Mouse (Mus musculus) heart, postnatal 36 days (tissue): Measurements from ENCODE around the gene Ovol3. TPM values are rescaled to one million over a fixed set of nuclear protein-coding genes. Genes with fewer than 3 reads are reported as not detected.
"Not testable (repeated sequence)": the region's sequence is repeated elsewhere in the genome, so short reads cannot be mapped to it uniquely, and the experiment has no call there.

Experiments used
- DNase-seq, 2 experiments: peaks; one replicate each; pipeline ENCODE4 v3.0.0; 2021 to 2022
- intact Hi-C: fragments of 180-260 bp; cut with DNase I; formaldehyde crosslinking; loops from one replicate; pipeline ENCODE4 v1.15.1; 2025
- total RNA-seq, 2 experiments: library from RNA; stranded (reverse); gene quantifications; 2 replicates each; pipeline ENCODE4 v1.2.3; 2021

The Ovol3 gene
- not detected for total RNA-seq

DNA sequence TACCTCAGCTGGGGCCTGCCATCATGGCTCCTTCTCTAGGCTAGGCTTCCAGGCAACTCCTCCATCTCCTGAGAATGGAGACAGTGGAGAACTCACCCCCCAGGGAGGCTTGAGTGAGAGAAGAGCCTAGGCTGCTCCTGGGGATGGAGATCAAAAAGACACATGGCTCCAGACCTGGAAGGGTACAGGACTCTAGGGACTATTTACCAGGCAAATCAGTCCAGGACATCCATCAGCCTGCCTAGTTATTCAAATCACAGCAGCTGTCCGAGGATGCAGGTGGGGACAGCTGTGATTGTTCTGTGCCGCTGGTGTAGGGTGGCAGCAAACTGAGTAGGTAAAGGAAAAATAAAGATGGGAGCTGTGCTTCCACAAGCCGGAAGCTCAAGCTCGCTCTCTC is at the start of gene Ovol3:
Ovol3 (minus strand) TSS at position 101 of the 400 bp plus-strand sequence.
- DNase-seq = no peak
- intact Hi-C loops = no loop called here

GRCm38 (mm10) chr7:30282740-30283139 is 47.2 kb upstream of the Ovol3 start:
- intact Hi-C loops = loop anchor here (5.0 kb wide), 1 partner anchor 115 kb away; the partner anchor contains the start of gene Zfp146
- no peak for DNase-seq

- DNase-seq = no peak
- intact Hi-C loops = loop anchor here (5.0 kb wide), 1 partner anchor 114 kb away; the partner anchor contains the start of gene Zfp146
These were observed 46.0 kb upstream of the Ovol3 start for GRCm38 (mm10) chr7:30281522-30281921.

DNA sequence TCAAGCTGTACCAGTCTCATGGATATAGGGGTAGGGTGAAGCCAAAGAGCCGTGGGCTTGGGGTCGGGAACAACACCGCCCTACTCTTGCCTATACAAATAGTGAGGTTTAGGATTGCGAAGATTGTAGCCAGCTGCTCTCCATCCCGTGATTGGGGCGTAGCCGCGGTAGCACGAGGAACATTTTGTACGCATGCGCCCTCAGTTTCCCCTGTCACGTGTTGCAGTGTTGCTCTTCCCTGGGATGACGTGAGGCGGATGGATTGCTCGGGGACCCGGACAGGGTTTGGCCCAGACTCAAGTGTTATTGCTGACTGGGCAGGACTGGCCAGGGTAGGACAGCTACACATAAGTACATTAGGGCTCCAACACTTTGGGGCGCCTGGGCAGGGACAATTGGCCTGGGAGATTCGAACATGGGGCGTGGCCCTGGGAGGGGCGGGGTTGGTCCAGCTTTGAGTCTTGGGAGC is 45.2 kb upstream of the Ovol3 start:
- DNase-seq = peak; percentile 81 to 88
- intact Hi-C loops = loop anchor here (5.0 kb wide), 1 partner anchor 113 kb away; the partner anchor contains the start of gene Zfp146

- DNase-seq = peak; percentile 88 to 89
- intact Hi-C loops = loop anchor here (5.0 kb wide), 1 partner anchor 113 kb away; the partner anchor contains the start of gene Zfp146
These were observed 44.6 kb upstream of the Ovol3 start, which contains the start of the genes Thap8 and Wdr62 for GRCm38 (mm10) chr7:30279951-30280669. Thap8 (plus strand) TSS chr7:30280094. Wdr62 (minus strand) TSS chr7:30280419.

- intact Hi-C loops = no loop called here
- no peak for DNase-seq
These were observed 44.0 kb upstream of the Ovol3 start for GRCm38 (mm10) chr7:30279536-30279935.

GRCm38 (mm10) chr7:30278911-30279310 is 43.4 kb upstream of the Ovol3 start:
- DNase-seq = no peak
- intact Hi-C loops = no loop called here

DNA sequence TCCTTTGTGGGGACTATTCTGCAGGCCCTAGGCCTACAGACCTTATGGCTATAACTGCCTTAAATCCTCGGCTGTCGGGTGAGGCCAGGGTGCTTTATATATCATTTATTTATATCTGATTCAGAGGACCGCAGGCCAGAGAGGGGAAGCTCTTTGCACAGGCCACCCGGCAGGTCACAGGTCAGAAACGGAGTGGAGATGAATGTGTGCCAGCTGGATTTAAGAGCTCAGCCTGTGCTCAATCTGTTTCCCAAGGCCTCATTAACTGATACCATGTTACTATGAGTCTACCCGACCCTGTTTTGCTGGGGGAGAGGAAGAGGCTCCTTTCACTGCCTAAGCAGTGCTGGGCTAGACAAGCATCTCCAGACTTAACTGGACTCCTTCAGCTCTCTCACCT is 38.9 kb upstream of the Ovol3 start:
- intact Hi-C loops = no loop called here
- DNase-seq = no peak

GRCm38 (mm10) chr7:30269641-30270040 is 34.1 kb upstream of the Ovol3 start:
- no peak for DNase-seq
- intact Hi-C loops = no loop called here

- intact Hi-C loops = no loop called here
- DNase-seq = no peak
These were observed 31.3 kb upstream of the Ovol3 start for GRCm38 (mm10) chr7:30266780-30267179.

DNA sequence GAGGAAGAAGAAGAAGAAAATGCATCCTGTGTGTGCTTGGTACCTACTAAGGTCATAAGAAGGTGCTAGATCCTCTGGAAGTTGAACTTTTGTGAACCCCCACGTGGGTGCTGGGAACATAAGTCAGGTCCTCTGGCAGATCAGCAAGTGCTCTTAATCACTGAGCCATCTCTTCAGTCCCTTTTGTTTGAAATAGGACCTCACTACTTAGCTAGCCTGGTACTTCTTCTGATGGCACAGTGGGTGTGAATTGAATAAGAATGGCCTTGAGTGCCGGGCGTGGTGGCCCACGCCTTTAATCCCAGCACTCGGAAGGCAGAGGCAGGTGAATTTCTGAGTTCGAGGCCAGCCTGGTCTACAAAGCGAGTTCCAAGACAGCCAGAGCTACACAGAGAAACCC is 30.4 kb upstream of the Ovol3 start:
- intact Hi-C loops = no loop called here
- no peak for DNase-seq

GRCm38 (mm10) chr7:30265531-30265930 is 30.0 kb upstream of the Ovol3 start:
- intact Hi-C loops = no loop called here
- no peak for DNase-seq

DNA sequence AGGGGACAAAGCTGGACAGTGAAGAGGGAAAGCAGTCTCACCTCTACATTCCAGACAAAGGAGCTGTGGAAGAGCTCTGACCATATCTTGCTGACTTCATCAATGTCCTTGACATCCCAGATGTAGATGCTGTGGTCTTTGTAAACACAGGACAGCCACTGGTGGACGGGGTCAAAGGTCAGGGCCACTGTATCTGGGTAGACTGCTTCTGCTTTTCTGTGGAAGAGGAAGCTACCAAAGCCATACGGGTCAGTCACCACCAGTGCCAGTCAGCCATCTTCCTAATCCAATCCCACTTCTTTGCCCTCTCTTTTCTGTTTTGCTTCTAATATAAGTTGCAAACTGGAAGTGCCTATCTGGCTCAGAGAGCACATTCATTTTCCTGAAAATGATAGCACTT is 29.5 kb upstream of the Ovol3 start:
- DNase-seq = no peak
- intact Hi-C loops = no loop called here

GRCm38 (mm10) chr7:30251956-30252954 is 16.7 kb upstream of the Ovol3 start:
- intact Hi-C loops = no loop called here

DNA sequence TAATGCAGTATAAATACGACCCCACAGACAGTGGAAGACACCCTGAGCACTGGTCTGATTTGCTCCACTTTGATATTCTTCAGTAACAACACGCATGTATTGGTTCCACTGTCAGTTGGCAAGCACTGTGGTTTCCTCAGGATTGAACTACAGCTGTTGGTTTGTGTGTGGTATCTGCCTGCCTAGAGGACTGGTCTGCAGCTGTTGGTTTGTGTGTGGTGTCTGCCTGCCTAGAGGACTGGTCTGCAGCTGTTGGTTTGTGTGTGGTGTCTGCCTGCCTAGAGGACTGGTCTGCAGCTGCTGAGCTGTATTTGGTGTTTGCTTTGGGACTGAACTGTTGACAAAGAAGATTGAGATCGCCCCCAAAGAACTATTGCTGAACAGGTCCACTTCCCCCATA is 1.8 kb upstream of the Ovol3 start:
- DNase-seq, intact Hi-C loops: not testable (repeated sequence)

More at GRCm38 (mm10) chr7:30251956-30252954, 16.7 kb upstream of the Ovol3 start:
- no peak for DNase-seq

- DNase-seq = no peak
- intact Hi-C loops = no loop called here
These were observed 434 bp downstream of the Ovol3 start for GRCm38 (mm10) chr7:30235091-30235490.

DNA sequence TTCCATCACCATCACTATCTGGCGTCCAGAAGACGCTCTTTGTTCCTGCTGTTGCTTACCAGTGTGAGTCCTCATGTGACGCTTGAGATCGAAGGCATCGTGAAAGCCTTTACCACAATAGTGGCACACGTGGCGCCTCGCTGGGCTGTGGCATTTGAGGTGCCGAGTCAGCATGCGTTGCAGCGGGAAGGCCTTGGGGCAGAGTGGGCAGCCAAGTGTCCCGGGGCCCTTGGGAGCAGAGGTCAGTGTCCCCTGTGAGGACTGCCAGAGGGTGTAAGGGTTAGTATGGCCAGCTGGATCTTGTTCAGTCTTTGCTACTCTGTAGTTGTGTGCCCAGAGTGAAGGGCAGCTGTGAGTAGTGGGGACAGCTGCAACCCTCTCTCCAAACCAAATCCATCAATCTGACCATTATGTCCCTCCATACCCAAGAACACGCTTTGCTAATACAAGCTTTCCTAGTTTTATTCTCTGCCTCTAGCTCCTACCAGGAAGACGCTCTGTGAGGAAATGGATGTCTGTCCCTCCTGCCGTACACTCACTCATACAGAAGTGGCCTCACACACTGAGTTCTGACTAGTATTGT is 1.2 kb downstream of the Ovol3 start:
- no peak for DNase-seq
- intact Hi-C loops = no loop called here

- no peak for DNase-seq
- intact Hi-C loops = no loop called here
These were observed 2.1 kb downstream of the Ovol3 start for GRCm38 (mm10) chr7:30233387-30233786.

DNA sequence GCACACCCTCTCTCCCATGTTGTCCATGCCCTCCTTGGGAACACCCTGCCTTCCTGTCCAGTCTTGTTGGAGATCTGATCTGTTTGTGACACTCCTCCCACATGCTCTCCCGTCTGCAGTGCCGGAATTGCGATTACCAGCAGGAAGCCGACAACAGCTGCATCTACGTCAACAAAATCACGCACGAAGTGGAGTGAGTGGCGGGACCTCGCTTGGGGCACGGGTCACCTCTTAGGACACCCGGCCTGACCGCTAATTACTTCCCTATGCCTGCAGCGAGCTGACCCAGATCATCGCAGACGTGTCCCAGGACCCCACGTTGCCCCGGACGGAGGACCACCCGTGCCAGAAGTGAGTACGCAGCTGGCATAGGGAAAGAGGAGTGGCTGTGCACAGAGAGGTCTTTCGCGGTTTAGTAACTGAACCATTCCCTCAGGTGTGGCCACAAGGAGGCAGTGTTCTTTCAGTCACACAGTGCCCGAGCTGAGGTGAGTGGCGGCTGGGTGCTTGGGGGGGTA is 2.8 kb downstream of the Ovol3 start:
- DNase-seq = peak in 1 of 2 experiments; percentile 53
- intact Hi-C loops = no loop called here
